Mouse (Mus musculus): ENCODE measurements around the gene B4galt7.

DNA sequence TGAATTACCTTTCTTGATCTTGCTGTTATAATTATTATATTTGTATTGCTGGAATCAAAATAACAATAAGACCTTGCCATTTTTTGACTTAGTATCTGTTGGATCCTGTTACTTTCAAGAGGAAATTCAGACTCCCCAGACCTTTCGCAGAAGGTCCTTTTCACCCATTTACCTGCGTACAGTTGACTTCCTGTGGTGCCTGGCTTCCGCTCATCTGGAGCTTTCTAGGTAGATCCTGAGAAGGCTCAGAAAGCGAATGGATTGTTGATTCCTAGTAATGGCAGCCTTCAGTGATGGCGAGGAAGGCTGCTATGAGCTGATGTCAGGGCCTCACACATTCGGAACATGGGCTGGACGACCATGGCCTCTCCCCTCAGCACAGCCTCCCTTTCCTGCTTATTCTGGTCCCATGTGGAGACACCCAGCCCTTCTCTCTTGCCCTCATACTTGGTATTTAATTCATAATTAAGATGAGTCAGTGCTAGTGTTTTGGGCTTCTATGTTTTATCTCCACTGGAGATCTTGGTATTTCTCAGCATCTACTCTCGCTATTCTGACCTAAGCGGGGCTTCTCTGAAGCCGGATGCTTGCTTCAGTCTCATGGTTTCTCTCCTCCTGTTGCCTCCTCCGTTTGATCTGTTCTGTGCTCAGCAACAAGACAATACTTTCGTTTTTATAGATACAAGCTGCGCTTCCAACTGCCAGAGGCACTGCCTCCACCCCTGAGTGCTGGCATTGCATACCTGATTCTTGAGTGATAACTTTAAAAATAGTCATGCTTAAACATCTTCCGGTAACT, 36.7 kb downstream of the B4galt7 start:
- TF ChIP-seq POLR2A (IDR thresholded peaks at IDR 0.05; ENCODE audit: extremely low read depth, insufficient read depth, low read length) (no peak), CTCF (IDR thresholded peaks at IDR 0.05; ENCODE audit: low read depth, low read length) (no peak)
